Mouse (Mus musculus) layer of hippocampus, adult 2 months (tissue): ENCODE measurements around the gene Prex1. TPM values are rescaled to one million over a fixed set of nuclear protein-coding genes. Genes with fewer than 3 reads are reported as not detected.
A peak's percentile ranks its signal among the peaks of the same experiment; 100 is the strongest.

Source experiments
- DNase-seq, 2 experiments: peaks; one replicate each; pipeline ENCODE4 v3.0.0; 2022; ENCODE audit warnings: low spot score in 2 of 2
- H3K27ac ChIP-seq: fragments of 200-600 bp; 2 replicates; pipeline ENCODE4 v1.8.1; 2022
- H3K4me3 ChIP-seq: fragments of 200-600 bp; 2 replicates; pipeline ENCODE4 v1.8.1; 2022; ENCODE audit warnings: mild to moderate bottlenecking
- CTCF ChIP-seq: fragments of 200-600 bp; conservative IDR thresholded peaks from 2 replicates; pipeline ENCODE4 v1.8.1; 2022; ENCODE audit warnings: antibody characterized with exemption, mild to moderate bottlenecking, moderate library complexity
- total RNA-seq, 2 experiments: library from RNA; stranded (reverse); gene quantifications; 2 replicates each; pipeline ENCODE4 v1.2.3; 2021

The Prex1 gene
- total RNA-seq, 2 experiments from 2014 or later = 69.9 to 71.3 TPM

DNA sequence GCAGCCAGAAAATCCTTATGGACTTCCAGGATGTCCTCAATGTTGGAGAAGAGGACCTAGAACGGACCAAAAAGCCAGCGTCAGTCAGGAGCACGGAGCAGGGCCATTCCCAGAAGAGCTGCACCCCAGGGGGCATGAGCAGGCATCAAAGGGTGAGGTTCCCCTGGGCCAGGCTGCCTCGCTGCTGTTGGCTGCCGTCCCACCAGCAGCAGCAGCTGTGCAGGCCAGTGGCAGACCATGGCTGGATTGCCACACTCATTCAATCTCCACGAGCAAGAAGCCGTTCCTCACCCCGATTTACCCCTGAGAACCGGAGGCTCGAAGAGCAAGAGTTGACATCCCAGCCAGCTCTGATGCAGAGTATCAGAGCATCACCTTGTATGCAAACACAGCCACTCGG, 68.8 kb downstream of the Prex1 start:
- H3K27ac ChIP-seq = peak overlapping the region; percentile 37; the same call in 1 of the 2 replicates
- no peak overlapping the region for H3K4me3 ChIP-seq
- no peak for DNase-seq
- TF ChIP-seq CTCF = no peak

DNA sequence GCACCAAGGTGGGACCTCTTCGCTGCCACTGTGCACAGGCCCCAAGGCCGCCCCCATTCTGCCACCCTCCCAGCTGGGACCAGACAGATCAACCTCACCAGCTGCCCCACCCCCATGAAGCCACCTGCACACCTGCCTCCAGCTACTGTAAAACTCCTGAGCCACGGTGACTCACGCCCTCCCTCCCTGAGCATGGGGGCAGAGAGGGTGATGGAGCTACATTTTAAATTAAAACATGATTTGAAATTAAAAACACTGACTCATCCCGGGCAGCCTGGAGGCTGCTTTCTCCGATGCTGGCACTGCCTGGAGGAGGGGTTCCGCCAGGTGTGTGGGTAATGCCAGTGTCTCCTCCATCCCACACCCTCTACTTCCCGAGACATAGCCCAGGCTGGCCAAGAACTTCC, 71.0 kb downstream of the Prex1 start:
- Histone ChIP-seq H3K4me3 (no peak overlapping the region), H3K27ac (0 out of 2 replicates have a peak overlapping the region, but pooled peaks have one; percentile 10)
- TF ChIP-seq CTCF = no peak
- DNase-seq = peak in 1 of 2 experiments; percentile 48

GRCm38 (mm10) chr2:166639750-166640149, 73.9 kb downstream of the Prex1 start:
- TF ChIP-seq CTCF = no peak
- DNase-seq = no peak
- no peak overlapping the region for H3K4me3 ChIP-seq
- H3K27ac ChIP-seq = no peak overlapping the region

DNA sequence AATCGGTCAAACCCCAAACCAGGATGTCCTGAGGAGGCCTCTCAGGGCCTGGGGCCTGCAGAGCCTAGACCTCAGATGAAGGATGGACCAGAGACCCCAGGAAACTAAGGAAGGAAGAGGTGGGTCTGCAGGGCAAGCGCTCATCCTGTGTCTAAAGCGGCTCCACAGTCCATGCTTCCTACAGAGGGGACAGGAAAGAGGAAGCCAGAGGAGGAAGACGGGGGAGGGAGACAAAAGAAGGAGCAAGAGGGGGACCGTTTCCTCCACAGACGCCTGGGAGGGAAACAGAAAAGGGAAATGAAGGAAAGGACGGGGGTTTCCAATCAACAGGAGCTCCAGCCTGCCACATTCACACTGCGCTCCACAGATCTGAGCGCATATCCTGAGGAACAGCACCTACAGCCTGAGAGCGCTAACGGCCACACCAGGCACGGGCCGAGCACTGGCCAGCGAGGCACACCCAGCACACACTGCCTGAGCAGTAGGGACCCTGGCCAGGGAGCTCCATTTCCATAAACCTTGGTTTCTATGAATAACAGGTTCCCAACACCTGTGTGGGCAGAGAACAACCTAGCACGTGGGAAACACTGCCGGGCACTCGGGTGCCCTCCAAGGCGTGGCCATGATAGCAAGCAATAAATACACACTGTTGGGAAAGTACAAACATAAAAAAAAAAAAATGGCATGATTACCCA, 74.5 kb downstream of the Prex1 start:
- DNase-seq = no peak
- H3K4me3 ChIP-seq = no peak overlapping the region
- peak overlapping the region; percentile 80; the same call in 1 of the 2 replicates for H3K27ac ChIP-seq
- TF ChIP-seq CTCF = no peak

- H3K27ac ChIP-seq = peak overlapping the region; percentile 80
- DNase-seq = no peak
- TF ChIP-seq CTCF = no peak
- no peak overlapping the region for H3K4me3 ChIP-seq
Observed at GRCm38 (mm10) chr2:166638079-166638800, 75.4 kb downstream of the Prex1 start.

- Histone ChIP-seq H3K27ac (peak overlapping the region; percentile 80), H3K4me3 (no peak overlapping the region)
- no peak for TF ChIP-seq CTCF
- no peak for DNase-seq
Observed at GRCm38 (mm10) chr2:166637673-166637990, 76.0 kb downstream of the Prex1 start.

DNA sequence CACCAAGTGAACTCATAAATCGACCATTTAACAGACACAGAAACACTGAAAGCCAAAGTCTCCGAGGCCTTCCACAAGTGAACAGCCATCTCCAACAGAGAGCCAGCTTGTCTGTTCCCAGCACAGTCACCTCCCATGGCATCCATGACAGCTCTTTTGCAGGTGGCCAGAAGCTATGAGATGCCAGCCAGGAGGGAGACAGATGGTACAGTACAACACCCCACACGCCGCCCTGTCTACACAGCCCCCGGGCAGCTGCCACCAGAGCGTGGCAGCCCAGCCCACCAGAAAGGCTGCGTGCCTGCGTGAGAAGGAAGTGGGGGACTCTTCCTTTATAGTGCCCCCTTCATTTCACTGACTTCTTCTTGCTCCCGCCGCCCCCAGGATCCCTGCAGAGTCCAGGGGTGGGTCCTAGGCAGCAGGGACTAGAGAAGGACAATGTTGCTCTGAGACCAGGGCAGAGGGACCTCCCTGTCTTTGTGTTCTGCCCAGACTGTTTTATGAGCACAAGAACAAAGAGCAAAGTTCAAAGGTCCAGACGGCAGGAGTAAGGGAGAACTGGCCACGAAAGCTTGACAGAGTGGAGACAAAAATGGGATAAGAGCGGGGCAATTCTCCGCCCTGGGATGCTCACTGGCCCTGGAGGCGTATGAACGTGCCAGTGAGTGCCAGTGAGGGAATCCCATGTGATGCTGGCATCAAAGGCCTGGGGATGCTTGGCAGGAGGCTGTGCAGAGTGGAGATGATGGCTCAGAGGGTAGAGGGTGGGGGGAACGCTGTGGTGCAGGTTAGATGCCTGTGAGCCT, 76.6 kb downstream of the Prex1 start:
- Histone ChIP-seq H3K4me3 (no peak overlapping the region), H3K27ac (peak overlapping the region; percentile 80)
- TF ChIP-seq CTCF = no peak

GRCm38 (mm10) chr2:166635521-166635920, 78.1 kb downstream of the Prex1 start:
- no peak for TF ChIP-seq CTCF
- DNase-seq = peak in 1 of 2 experiments; percentile 37
- H3K27ac ChIP-seq = peak overlapping the region; percentile 80
- H3K4me3 ChIP-seq = no peak overlapping the region

More for the DNA sequence above, 76.6 kb downstream of the Prex1 start:
- DNase-seq = peak; percentile 79 to 80

- Histone ChIP-seq H3K27ac (peak overlapping the region; percentile 83), H3K4me3 (no peak overlapping the region)
- no peak for DNase-seq
- no peak for TF ChIP-seq CTCF
Observed at GRCm38 (mm10) chr2:166632571-166633361, 80.9 kb downstream of the Prex1 start.

DNA sequence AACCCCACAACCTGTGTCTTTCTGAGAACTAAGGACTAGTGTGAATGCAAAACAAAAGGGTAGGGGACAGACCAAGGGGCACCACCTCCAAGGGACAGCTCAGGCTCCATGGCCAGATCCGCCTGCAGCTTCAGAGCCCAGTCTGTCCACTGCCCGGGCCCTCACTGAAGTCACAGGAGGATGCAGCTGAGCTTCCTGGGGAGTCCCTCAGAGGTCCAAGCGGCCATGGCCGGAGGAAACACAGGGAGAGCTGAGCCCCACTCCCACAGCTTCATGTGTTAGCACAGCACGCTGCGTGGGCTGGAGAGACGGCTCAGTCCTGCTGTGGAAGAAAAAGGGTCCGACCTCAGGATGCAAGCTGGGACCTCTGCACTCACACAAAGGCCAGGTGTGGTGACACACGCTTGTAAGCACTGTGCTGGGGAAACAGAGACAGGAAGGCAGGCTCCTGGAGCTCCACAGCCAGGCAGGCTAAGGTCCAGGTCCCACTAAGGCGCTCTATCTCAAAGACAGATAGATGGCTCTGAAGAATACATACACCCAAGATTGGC, 81.9 kb downstream of the Prex1 start:
- Histone ChIP-seq H3K27ac (peak overlapping the region; percentile 83), H3K4me3 (no peak overlapping the region)
- no peak for TF ChIP-seq CTCF
- no peak for DNase-seq

GRCm38 (mm10) chr2:166631189-166631588, 82.4 kb downstream of the Prex1 start:
- Histone ChIP-seq H3K4me3 (no peak overlapping the region), H3K27ac (peak overlapping the region; percentile 83)
- no peak for TF ChIP-seq CTCF
- DNase-seq = no peak
